Mouse (Mus musculus): Measurements from ENCODE around the gene Zfp568. TPM values are rescaled to one million over a fixed set of nuclear protein-coding genes. Genes with fewer than 3 reads are reported as not detected.
"Not testable (repeated sequence)": the region's sequence is repeated elsewhere in the genome, so short reads cannot be mapped to it uniquely, and the experiment has no call there.

Zfp568 gene
- polyA plus RNA-seq, 1 experiment from 2014 or later: 19.5 TPM

- H3K27ac ChIP-seq (ENCODE audit: low read depth, low read length): no peak overlapping the region
- no peaks in the 10 kb centered on the region for H3K4me1 ChIP-seq (ENCODE audit: control insufficient read depth, insufficient read depth, low read length)
- H3K4me2 ChIP-seq (ENCODE audit: low read depth): peak overlapping the region; percentile 54; the same call in 1 of the 2 replicates
- H3K36me3 ChIP-seq (ENCODE audit: control insufficient read depth, insufficient read depth, low read length): no peaks in the 10 kb centered on the region
- no peak overlapping the region for H3K9ac ChIP-seq (ENCODE audit: low read length)
- no peaks in the 10 kb centered on the region for H3K9me3 ChIP-seq (ENCODE audit: control insufficient read depth, low read length)
- ATAC-seq (ENCODE audit: insufficient read depth, low FRiP score, low TSS enrichment) (no peak), DNase-seq (ENCODE audit: low spot score) (peak; percentile 48)
- no peaks in the 10 kb centered on the region for H3K27me3 ChIP-seq (ENCODE audit: control insufficient read depth, insufficient read depth, low read length)
- WGBS: 22% methylated on average over 4 of the region's 4 CpGs
- H3K4me3 ChIP-seq (ENCODE audit: low read depth, low read length): peak overlapping the region; percentile 63; the same call in 1 of the 2 replicates
These were observed 29.0 kb upstream of the Zfp568 start for GRCm38 (mm10) chr7:29954731-29955130.

- DNase-seq (ENCODE audit: low spot score) (no peak), ATAC-seq (ENCODE audit: insufficient read depth, low FRiP score, low TSS enrichment) (no peak)
- no peaks in the 10 kb centered on the region for H3K36me3 ChIP-seq (ENCODE audit: control insufficient read depth, insufficient read depth, low read length)
- no peak overlapping the region for H3K4me2 ChIP-seq (ENCODE audit: low read depth)
- H3K27me3 ChIP-seq (ENCODE audit: control insufficient read depth, insufficient read depth, low read length): no peaks in the 10 kb centered on the region
- H3K27ac ChIP-seq (ENCODE audit: low read depth, low read length): no peak overlapping the region
- no peak overlapping the region for H3K4me3 ChIP-seq (ENCODE audit: low read depth, low read length)
- 66% methylated on average over 9 of the region's 10 CpGs for WGBS
- no peak overlapping the region for H3K9ac ChIP-seq (ENCODE audit: low read length)
- no peaks in the 10 kb centered on the region for H3K9me3 ChIP-seq (ENCODE audit: control insufficient read depth, low read length)
- H3K4me1 ChIP-seq (ENCODE audit: control insufficient read depth, insufficient read depth, low read length): no peaks in the 10 kb centered on the region
These were observed 27.5 kb upstream of the Zfp568 start for GRCm38 (mm10) chr7:29956257-29956656.

- H3K4me3 ChIP-seq (ENCODE audit: low read depth, low read length): no peak overlapping the region
- H3K9ac ChIP-seq (ENCODE audit: low read length): no peak overlapping the region
- ATAC-seq (ENCODE audit: insufficient read depth, low FRiP score, low TSS enrichment): no peak
These were observed 25.5 kb upstream of the Zfp568 start for GRCm38 (mm10) chr7:29958125-29958724.

GRCm38 (mm10) chr7:29959004-29959403, 24.8 kb upstream of the Zfp568 start:
- Histone ChIP-seq H3K4me1 (ENCODE audit: control insufficient read depth, insufficient read depth, low read length) (no peaks in the 10 kb centered on the region), H3K4me3 (ENCODE audit: low read depth, low read length) (no peak overlapping the region), H3K4me2 (ENCODE audit: low read depth) (no peak overlapping the region), H3K9ac (ENCODE audit: low read length) (no peak overlapping the region), H3K9me3 (ENCODE audit: control insufficient read depth, low read length) (no peaks in the 10 kb centered on the region), H3K36me3 (ENCODE audit: control insufficient read depth, insufficient read depth, low read length) (no peaks in the 10 kb centered on the region), H3K27ac (ENCODE audit: low read depth, low read length) (no peak overlapping the region), H3K27me3 (ENCODE audit: control insufficient read depth, insufficient read depth, low read length) (no peaks in the 10 kb centered on the region)
- WGBS: 66% methylated on average over 3 of the region's 3 CpGs
- DNase-seq (ENCODE audit: low spot score) (no peak), ATAC-seq (ENCODE audit: insufficient read depth, low FRiP score, low TSS enrichment) (no peak)

More at GRCm38 (mm10) chr7:29958125-29958724, 25.5 kb upstream of the Zfp568 start:
- Histone ChIP-seq H3K9me3 (ENCODE audit: control insufficient read depth, low read length) (no peaks in the 10 kb centered on the region), H3K27me3 (ENCODE audit: control insufficient read depth, insufficient read depth, low read length) (no peaks in the 10 kb centered on the region), H3K4me2 (ENCODE audit: low read depth) (no peak overlapping the region), H3K4me1 (ENCODE audit: control insufficient read depth, insufficient read depth, low read length) (no peaks in the 10 kb centered on the region), H3K36me3 (ENCODE audit: control insufficient read depth, insufficient read depth, low read length) (no peaks in the 10 kb centered on the region), H3K27ac (ENCODE audit: low read depth, low read length) (no peak overlapping the region)
- no peak for DNase-seq (ENCODE audit: low spot score)
- WGBS: 86% methylated on average over 11 of the region's 11 CpGs

- H3K4me3 ChIP-seq (ENCODE audit: low read depth, low read length); H3K36me3 ChIP-seq (ENCODE audit: control insufficient read depth, insufficient read depth, low read length); DNase-seq (ENCODE audit: low spot score); H3K27me3 ChIP-seq (ENCODE audit: control insufficient read depth, insufficient read depth, low read length); H3K4me2 ChIP-seq (ENCODE audit: low read depth); H3K9me3 ChIP-seq (ENCODE audit: control insufficient read depth, low read length); H3K9ac ChIP-seq (ENCODE audit: low read length); ATAC-seq (ENCODE audit: insufficient read depth, low FRiP score, low TSS enrichment); H3K27ac ChIP-seq (ENCODE audit: low read depth, low read length); H3K4me1 ChIP-seq (ENCODE audit: control insufficient read depth, insufficient read depth, low read length): not testable (repeated sequence)
- 59% methylated on average over 31 of the region's 39 CpGs for WGBS
These were observed 18.5 kb upstream of the Zfp568 start for GRCm38 (mm10) chr7:29965115-29965810.

- DNase-seq (ENCODE audit: low spot score) (no peak), ATAC-seq (ENCODE audit: insufficient read depth, low FRiP score, low TSS enrichment) (no peak)
- Histone ChIP-seq H3K27ac (ENCODE audit: low read depth, low read length) (no peak overlapping the region), H3K4me1 (ENCODE audit: control insufficient read depth, insufficient read depth, low read length) (no peaks in the 10 kb centered on the region), H3K4me3 (ENCODE audit: low read depth, low read length) (no peak overlapping the region), H3K9me3 (ENCODE audit: control insufficient read depth, low read length) (no peaks in the 10 kb centered on the region), H3K27me3 (ENCODE audit: control insufficient read depth, insufficient read depth, low read length) (no peaks in the 10 kb centered on the region), H3K4me2 (ENCODE audit: low read depth) (no peak overlapping the region), H3K36me3 (ENCODE audit: control insufficient read depth, insufficient read depth, low read length) (no peaks in the 10 kb centered on the region), H3K9ac (ENCODE audit: low read length) (no peak overlapping the region)
- 92% methylated on average over 9 of the region's 9 CpGs for WGBS
These were observed 13.1 kb upstream of the Zfp568 start for GRCm38 (mm10) chr7:29970686-29971085.

GRCm38 (mm10) chr7:29980761-29981160, 3.0 kb upstream of the Zfp568 start:
- no peak for ATAC-seq (ENCODE audit: insufficient read depth, low FRiP score, low TSS enrichment)
- no peak overlapping the region for H3K27ac ChIP-seq (ENCODE audit: low read depth, low read length)
- H3K36me3 ChIP-seq (ENCODE audit: control insufficient read depth, insufficient read depth, low read length): no peaks in the 10 kb centered on the region
- WGBS: 83% methylated on average over 1 of the region's 1 CpGs
- H3K4me3 ChIP-seq (ENCODE audit: low read depth, low read length): no peak overlapping the region
- H3K27me3 ChIP-seq (ENCODE audit: control insufficient read depth, insufficient read depth, low read length): no peaks in the 10 kb centered on the region
- peaks cover 10% of the 10 kb centered on the region for H3K4me1 ChIP-seq (ENCODE audit: control insufficient read depth, insufficient read depth, low read length)
- no peak for DNase-seq (ENCODE audit: low spot score)
- no peak overlapping the region for H3K9ac ChIP-seq (ENCODE audit: low read length)
- no peak overlapping the region for H3K4me2 ChIP-seq (ENCODE audit: low read depth)
- no peaks in the 10 kb centered on the region for H3K9me3 ChIP-seq (ENCODE audit: control insufficient read depth, low read length)

- Histone ChIP-seq H3K4me3 (ENCODE audit: low read depth, low read length) (no peak overlapping the region), H3K36me3 (ENCODE audit: control insufficient read depth, insufficient read depth, low read length) (no peaks in the 10 kb centered on the region), H3K9ac (ENCODE audit: low read length) (no peak overlapping the region), H3K27me3 (ENCODE audit: control insufficient read depth, insufficient read depth, low read length) (no peaks in the 10 kb centered on the region), H3K27ac (ENCODE audit: low read depth, low read length) (no peak overlapping the region), H3K4me1 (ENCODE audit: control insufficient read depth, insufficient read depth, low read length) (peaks cover 10% of the 10 kb centered on the region), H3K4me2 (ENCODE audit: low read depth) (no peak overlapping the region), H3K9me3 (ENCODE audit: control insufficient read depth, low read length) (no peaks in the 10 kb centered on the region)
- no peak for ATAC-seq (ENCODE audit: insufficient read depth, low FRiP score, low TSS enrichment)
- 58% methylated on average over 5 of the region's 5 CpGs for WGBS
- DNase-seq (ENCODE audit: low spot score): no peak
These were observed 2.3 kb upstream of the Zfp568 start for GRCm38 (mm10) chr7:29981455-29981854.

- no peaks in the 10 kb centered on the region for H3K27me3 ChIP-seq (ENCODE audit: control insufficient read depth, insufficient read depth, low read length)
- no peak overlapping the region for H3K4me2 ChIP-seq (ENCODE audit: low read depth)
- H3K27ac ChIP-seq (ENCODE audit: low read depth, low read length): no peak overlapping the region
- 83% methylated on average over 3 of the region's 3 CpGs for WGBS
- H3K9me3 ChIP-seq (ENCODE audit: control insufficient read depth, low read length): no peaks in the 10 kb centered on the region
- DNase-seq (ENCODE audit: low spot score): no peak
- H3K36me3 ChIP-seq (ENCODE audit: control insufficient read depth, insufficient read depth, low read length): no peaks in the 10 kb centered on the region
- H3K4me1 ChIP-seq (ENCODE audit: control insufficient read depth, insufficient read depth, low read length): peaks cover 10% of the 10 kb centered on the region
- ATAC-seq (ENCODE audit: insufficient read depth, low FRiP score, low TSS enrichment): no peak
- H3K9ac ChIP-seq (ENCODE audit: low read length): no peak overlapping the region
- H3K4me3 ChIP-seq (ENCODE audit: low read depth, low read length): no peak overlapping the region
These were observed 1.9 kb upstream of the Zfp568 start for GRCm38 (mm10) chr7:29981860-29982259.
